In the genomic region with DNA sequence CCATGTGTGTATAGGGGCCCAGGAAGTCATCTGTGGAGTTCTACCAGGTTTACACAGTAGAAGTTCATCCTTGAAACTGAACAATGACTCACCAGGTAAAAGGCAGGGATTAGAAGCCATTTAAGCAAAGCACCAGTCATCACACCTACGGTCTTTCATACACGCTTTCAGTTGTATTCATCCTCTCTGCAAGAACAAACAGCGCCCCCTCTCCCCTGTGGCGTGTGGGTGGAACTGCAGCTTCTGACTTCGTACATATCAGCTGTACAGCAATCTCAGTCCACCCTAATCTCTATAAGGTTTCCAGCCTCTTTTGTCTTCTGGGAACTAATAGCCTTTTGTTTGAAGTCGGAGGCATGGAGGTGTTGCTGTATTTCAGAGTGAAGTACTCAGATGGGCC, we compare ENCODE assay signal across 9 mouse cellular contexts.
DNase-seq lines count a peak whose midpoint lies in the region; ATAC-seq and TF ChIP-seq lines count a peak whose summit lies in the region.
"Had no signal": no experiment of that assay in that cellular context is flagged by ENCODE, and none has a peak within 500 bp of the region (broad histone marks: within the 10 kb centered on the region; RNA-seq: fewer than 3 reads in every experiment).

No protein-coding gene starts in this region.

- H3K4me2 ChIP-seq in forebrain, postnatal 0 days (ENCODE audit: low read depth) = no peak overlapping the region
- H3K4me2 ChIP-seq in forebrain, embryonic 16.5 days (ENCODE audit: low read length) = no peak overlapping the region
- no peak overlapping the region for H3K4me2 ChIP-seq in midbrain, embryonic 14.5 days (ENCODE audit: low read length)
- H3K4me2 ChIP-seq in midbrain, embryonic 15.5 days = no peak overlapping the region
- H3K4me2 ChIP-seq in liver, postnatal 0 days (ENCODE audit: low read depth, low read length) = no peak overlapping the region
- H3K4me2 ChIP-seq: neural tube, embryonic 13.5 days had no signal

- H3K27me3 ChIP-seq in forebrain, postnatal 0 days (ENCODE audit: insufficient read depth, low read length) = no peaks in the 10 kb centered on the region
- H3K27me3 ChIP-seq in forebrain, embryonic 16.5 days (replicated peaks; ENCODE audit: control insufficient read depth, insufficient read depth, low read length) = no peaks in the 10 kb centered on the region
- H3K27me3 ChIP-seq in midbrain, embryonic 14.5 days (ENCODE audit: control insufficient read depth, insufficient read depth, low read length) = no peaks in the 10 kb centered on the region
- H3K27me3 ChIP-seq in midbrain, embryonic 15.5 days (replicated peaks) = no peaks in the 10 kb centered on the region
- no peaks in the 10 kb centered on the region for H3K27me3 ChIP-seq in liver, postnatal 0 days (ENCODE audit: insufficient read depth, low read length)
- H3K27me3 ChIP-seq in spleen, adult 2 months (ENCODE audit: control insufficient read depth, insufficient read depth, low read length) = no peaks in the 10 kb centered on the region
- H3K27me3 ChIP-seq: neural tube, embryonic 13.5 days had no signal

- H3K4me1 ChIP-seq in forebrain, postnatal 0 days (ENCODE audit: insufficient read depth) = no peaks in the 10 kb centered on the region
- H3K4me1 ChIP-seq in forebrain, embryonic 16.5 days (replicated peaks; ENCODE audit: control insufficient read depth, insufficient read depth, low read length) = no peaks in the 10 kb centered on the region
- H3K4me1 ChIP-seq in midbrain, embryonic 14.5 days (ENCODE audit: control insufficient read depth, insufficient read depth, low read length) = no peaks in the 10 kb centered on the region
- H3K4me1 ChIP-seq in midbrain, embryonic 15.5 days = no peaks in the 10 kb centered on the region
- H3K4me1 ChIP-seq in liver, postnatal 0 days (ENCODE audit: insufficient read depth) = no peaks in the 10 kb centered on the region
- no peaks in the 10 kb centered on the region for H3K4me1 ChIP-seq in spleen, adult 2 months (ENCODE audit: control insufficient read depth, insufficient read depth, insufficient read length)
- H3K4me1 ChIP-seq: neural tube, embryonic 13.5 days had no signal

- H3K9me3 ChIP-seq in forebrain, postnatal 0 days (ENCODE audit: low read length) = no peaks in the 10 kb centered on the region
- peaks cover 2% of the 10 kb centered on the region; the same call in 1 of the 2 replicates for H3K9me3 ChIP-seq in forebrain, embryonic 16.5 days (ENCODE audit: control insufficient read depth, low read length)
- H3K9me3 ChIP-seq in midbrain, embryonic 14.5 days (ENCODE audit: control insufficient read depth, low read length) = no peaks in the 10 kb centered on the region
- H3K9me3 ChIP-seq in midbrain, embryonic 15.5 days = no peaks in the 10 kb centered on the region
- no peaks in the 10 kb centered on the region for H3K9me3 ChIP-seq in liver, postnatal 0 days (ENCODE audit: low read length)
- H3K9me3 ChIP-seq: neural tube, embryonic 13.5 days had no signal

- peak; percentile 70 for DNase-seq in forebrain, postnatal 0 days
- DNase-seq in midbrain, embryonic 14.5 days = peak; percentile 61
- peak; percentile 63 for DNase-seq in cerebellum, adult 9-10 months
- peak; percentile 57 for DNase-seq in liver, postnatal 0 days
- peak; percentile 42 to 59 for DNase-seq in spleen, adult 2 months (ENCODE audit: low read depth in 1 of 2, low spot score in 2 of 2)
- no peak for DNase-seq in frontal cortex, postnatal 36 days (ENCODE audit: low spot score in 2 of 2)

- 54% methylated on average over 6 of the region's 6 CpGs for WGBS in forebrain, postnatal 0 days
- WGBS in forebrain, embryonic 16.5 days = 55% methylated on average over 6 of the region's 6 CpGs
- 64% methylated on average over 6 of the region's 6 CpGs for WGBS in midbrain, embryonic 14.5 days
- WGBS in midbrain, embryonic 15.5 days = 55% methylated on average over 6 of the region's 6 CpGs
- 58% methylated on average over 6 of the region's 6 CpGs for WGBS in liver, postnatal 0 days (ENCODE audit: insufficient replicate concordance)
- 66% methylated on average over 6 of the region's 6 CpGs for WGBS in spleen, adult 2 months

- TF ChIP-seq POLR2A in spleen, adult 2 months (IDR thresholded peaks at IDR 0.05; ENCODE audit: low read depth, low read length) = no peak

- H3K27ac ChIP-seq in forebrain, postnatal 0 days (ENCODE audit: low read depth, low read length) = no peak overlapping the region
- H3K27ac ChIP-seq in forebrain, embryonic 16.5 days (ENCODE audit: low read length) = no peak overlapping the region
- no peak overlapping the region for H3K27ac ChIP-seq in midbrain, embryonic 14.5 days (replicated peaks; ENCODE audit: low read depth, low read length)
- no peak overlapping the region for H3K27ac ChIP-seq in midbrain, embryonic 15.5 days
- no peak overlapping the region for H3K27ac ChIP-seq in liver, postnatal 0 days (ENCODE audit: low read depth)
- no peak overlapping the region for H3K27ac ChIP-seq in spleen, adult 2 months (ENCODE audit: insufficient read depth, low read length)
- H3K27ac ChIP-seq: neural tube, embryonic 13.5 days had no signal

- TF ChIP-seq EP300 in liver, postnatal 0 days (IDR thresholded peaks at IDR 0.05; ENCODE audit: low read depth) = no peak

- TF ChIP-seq CTCF in forebrain, postnatal 0 days (IDR thresholded peaks at IDR 0.05; ENCODE audit: low read depth) = peak; percentile 79
- peak; percentile 81 for TF ChIP-seq CTCF in liver, postnatal 0 days (IDR thresholded peaks at IDR 0.05; ENCODE audit: low read depth)
- peak; percentile 68; the same call in 1 of the 2 replicates for TF ChIP-seq CTCF in spleen, adult 2 months (IDR thresholded peaks at IDR 0.05; ENCODE audit: extremely low read depth, insufficient read depth, insufficient read length, insufficient replicate concordance)

- no peak for ATAC-seq in forebrain, postnatal 0 days
- no peak for ATAC-seq in forebrain, embryonic 16.5 days
- ATAC-seq in midbrain, embryonic 14.5 days (ENCODE audit: low FRiP score, low TSS enrichment) = no peak
- no peak for ATAC-seq in midbrain, embryonic 15.5 days (replicated peaks)
- no peak for ATAC-seq in liver, postnatal 0 days

- H3K9ac ChIP-seq in forebrain, postnatal 0 days = no peak overlapping the region
- no peak overlapping the region for H3K9ac ChIP-seq in forebrain, embryonic 16.5 days (replicated peaks; ENCODE audit: low read depth, low read length)
- H3K9ac ChIP-seq in midbrain, embryonic 14.5 days (replicated peaks; ENCODE audit: low read length) = no peak overlapping the region
- H3K9ac ChIP-seq in midbrain, embryonic 15.5 days = no peak overlapping the region
- no peak overlapping the region for H3K9ac ChIP-seq in liver, postnatal 0 days (replicated peaks)
- H3K9ac ChIP-seq: neural tube, embryonic 13.5 days had no signal

- H3K4me3 ChIP-seq in forebrain, postnatal 0 days (ENCODE audit: low read depth, low read length) = no peak overlapping the region
- H3K4me3 ChIP-seq in forebrain, embryonic 16.5 days (replicated peaks; ENCODE audit: low read length) = no peak overlapping the region
- H3K4me3 ChIP-seq in midbrain, embryonic 14.5 days (replicated peaks; ENCODE audit: low read depth, low read length) = no peak overlapping the region
- H3K4me3 ChIP-seq in midbrain, embryonic 15.5 days = no peak overlapping the region
- no peak overlapping the region for H3K4me3 ChIP-seq in liver, postnatal 0 days (ENCODE audit: low read depth, low read length)
- no peak overlapping the region for H3K4me3 ChIP-seq in spleen, adult 2 months (ENCODE audit: extremely low read depth, insufficient read depth, insufficient read length)
- H3K4me3 ChIP-seq: neural tube, embryonic 13.5 days had no signal

- no peaks in the 10 kb centered on the region for H3K36me3 ChIP-seq in forebrain, postnatal 0 days (ENCODE audit: insufficient read depth)
- no peaks in the 10 kb centered on the region for H3K36me3 ChIP-seq in forebrain, embryonic 16.5 days (ENCODE audit: control insufficient read depth, insufficient read depth)
- no peaks in the 10 kb centered on the region for H3K36me3 ChIP-seq in midbrain, embryonic 14.5 days (ENCODE audit: control insufficient read depth, insufficient read depth, low read length)
- no peaks in the 10 kb centered on the region for H3K36me3 ChIP-seq in midbrain, embryonic 15.5 days (replicated peaks)
- no peaks in the 10 kb centered on the region for H3K36me3 ChIP-seq in liver, postnatal 0 days (replicated peaks; ENCODE audit: insufficient read depth, low read length)
- peaks cover 1% of the 10 kb centered on the region; the same call in 1 of the 2 replicates for H3K36me3 ChIP-seq in spleen, adult 2 months (ENCODE audit: control insufficient read depth, insufficient read depth, low read length)
- H3K36me3 ChIP-seq: neural tube, embryonic 13.5 days had no signal

Comparison
In these comparisons a context has a peak if more than half of its experiments do, and no peak if none do; other contexts are left out.
1. DNase-seq: peak in forebrain, postnatal 0 days (single experiment), midbrain, embryonic 14.5 days (single experiment), cerebellum, adult 9-10 months (single experiment), liver, postnatal 0 days (single experiment) and spleen, adult 2 months (2 of 2); none in frontal cortex, postnatal 36 days (0 of 2).
2. Peak in every context shown above with its lines, with median percentiles within 50 percentile points of each other: CTCF ChIP-seq.